Mouse (Mus musculus): Measurements from ENCODE around the gene 2410004B18Rik. TPM values are rescaled to one million over a fixed set of nuclear protein-coding genes. Genes with fewer than 3 reads are reported as not detected.

2410004B18Rik gene
- polyA plus RNA-seq, 1 experiment from 2014 or later, result 38.7 TPM

GRCm38 (mm10) chr3:145987970-145988683, 50.3 kb downstream of the 2410004B18Rik start:
- Histone ChIP-seq H3K36me3 (ENCODE audit: control insufficient read depth, insufficient read depth) (no peaks in the 10 kb centered on the region), H3K9ac (ENCODE audit: low read depth, low read length) (peak overlapping the region; percentile 64), H3K27ac (ENCODE audit: low read depth, low read length) (peak overlapping the region; percentile 88), H3K9me3 (ENCODE audit: control insufficient read depth) (no peaks in the 10 kb centered on the region), H3K4me3 (ENCODE audit: low read depth, low read length) (peak overlapping the region; percentile 70), H3K4me1 (replicated peaks; ENCODE audit: control insufficient read depth, insufficient read depth, low read length) (0 out of 2 replicates have a peak, but pooled peaks cover 4% of the 10 kb centered on the region), H3K27me3 (replicated peaks; ENCODE audit: control insufficient read depth, insufficient read depth, low read length) (no peaks in the 10 kb centered on the region), H3K4me2 (replicated peaks; ENCODE audit: low read depth) (peak overlapping the region; percentile 93)
- peak; percentile 88 for ATAC-seq
- TF ChIP-seq CTCF (IDR thresholded peaks at IDR 0.05; ENCODE audit: low read depth), result no peak
- WGBS, result under 1% methylated on average over 82 of the region's 101 CpGs

GRCm38 (mm10) chr3:145988684-145989575, 51.1 kb downstream of the 2410004B18Rik start:
- no peak for TF ChIP-seq CTCF (IDR thresholded peaks at IDR 0.05; ENCODE audit: low read depth)
- peak overlapping the region; percentile 70 for H3K4me3 ChIP-seq (ENCODE audit: low read depth, low read length)
- H3K27me3 ChIP-seq (replicated peaks; ENCODE audit: control insufficient read depth, insufficient read depth, low read length), result no peaks in the 10 kb centered on the region
- peak overlapping the region; percentile 93 for H3K4me2 ChIP-seq (replicated peaks; ENCODE audit: low read depth)
- 0 out of 2 replicates have a peak, but pooled peaks cover 4% of the 10 kb centered on the region for H3K4me1 ChIP-seq (replicated peaks; ENCODE audit: control insufficient read depth, insufficient read depth, low read length)
- no peak for ATAC-seq
- H3K9ac ChIP-seq (ENCODE audit: low read depth, low read length), result peak overlapping the region; percentile 64
- H3K27ac ChIP-seq (ENCODE audit: low read depth, low read length), result peak overlapping the region; percentile 88
- WGBS, result under 1% methylated on average over 45 of the region's 45 CpGs
- no peaks in the 10 kb centered on the region for H3K9me3 ChIP-seq (ENCODE audit: control insufficient read depth)
- no peaks in the 10 kb centered on the region for H3K36me3 ChIP-seq (ENCODE audit: control insufficient read depth, insufficient read depth)

DNA sequence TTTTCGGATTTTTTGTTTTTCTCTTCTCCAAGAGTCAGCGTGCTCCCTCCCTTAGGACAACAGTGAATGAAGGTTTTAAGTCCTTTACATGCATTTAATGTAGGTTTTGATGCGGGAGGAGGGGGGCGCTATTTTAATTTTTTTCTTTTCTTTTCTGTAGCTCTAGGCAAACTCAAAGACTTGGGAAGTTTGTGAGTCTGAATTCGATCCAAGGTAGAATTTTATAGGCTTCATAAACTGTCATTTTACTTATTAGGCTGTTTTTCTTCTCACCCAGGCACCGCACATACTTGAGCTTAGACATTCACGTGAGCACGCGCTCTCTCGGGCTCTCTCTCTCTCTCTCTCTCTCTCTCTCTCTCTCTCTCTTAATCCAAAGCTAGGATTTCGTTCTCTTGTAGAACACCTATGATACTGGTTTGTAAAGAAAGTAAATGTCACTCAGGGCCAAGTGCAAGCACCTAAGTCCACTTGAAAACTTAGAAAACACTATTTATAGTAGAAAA, 51.8 kb downstream of the 2410004B18Rik start:
- WGBS, result 4% methylated on average over 11 of the region's 11 CpGs
- TF ChIP-seq CTCF (IDR thresholded peaks at IDR 0.05; ENCODE audit: low read depth), result peak; percentile 40
- H3K4me2 ChIP-seq (replicated peaks; ENCODE audit: low read depth), result peak overlapping the region; percentile 93
- H3K27ac ChIP-seq (ENCODE audit: low read depth, low read length), result no peak overlapping the region
- H3K36me3 ChIP-seq (ENCODE audit: control insufficient read depth, insufficient read depth), result no peaks in the 10 kb centered on the region
- 0 out of 2 replicates have a peak, but pooled peaks cover 4% of the 10 kb centered on the region for H3K4me1 ChIP-seq (replicated peaks; ENCODE audit: control insufficient read depth, insufficient read depth, low read length)
- no peak for ATAC-seq
- peak overlapping the region; percentile 64 for H3K9ac ChIP-seq (ENCODE audit: low read depth, low read length)
- H3K9me3 ChIP-seq (ENCODE audit: control insufficient read depth), result no peaks in the 10 kb centered on the region
- H3K27me3 ChIP-seq (replicated peaks; ENCODE audit: control insufficient read depth, insufficient read depth, low read length), result no peaks in the 10 kb centered on the region
- peak overlapping the region; percentile 70 for H3K4me3 ChIP-seq (ENCODE audit: low read depth, low read length)

DNA sequence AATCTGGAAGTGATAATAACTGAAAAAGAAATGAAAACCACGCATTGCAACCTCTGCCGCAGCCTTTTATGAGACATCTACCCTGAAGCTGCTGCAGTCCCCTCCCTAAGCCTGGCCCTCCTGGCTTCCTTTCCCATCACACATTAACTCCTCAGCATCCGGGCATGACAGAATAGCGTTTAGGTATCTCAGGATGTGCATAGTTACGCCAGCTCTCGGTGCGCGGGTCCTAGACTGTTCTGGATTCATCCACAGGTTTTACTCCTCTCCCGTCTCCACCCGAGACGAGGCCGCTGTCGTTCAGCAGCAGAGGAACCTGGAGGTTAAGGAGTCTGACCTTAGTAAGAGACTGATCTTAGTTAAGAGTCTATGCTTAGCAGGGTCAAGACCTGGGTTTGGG, 53.3 kb downstream of the 2410004B18Rik start:
- Histone ChIP-seq H3K9ac (ENCODE audit: low read depth, low read length) (no peak overlapping the region), H3K4me2 (replicated peaks; ENCODE audit: low read depth) (peak overlapping the region; percentile 44), H3K27ac (ENCODE audit: low read depth, low read length) (no peak overlapping the region), H3K36me3 (ENCODE audit: control insufficient read depth, insufficient read depth) (no peaks in the 10 kb centered on the region), H3K9me3 (ENCODE audit: control insufficient read depth) (no peaks in the 10 kb centered on the region), H3K4me3 (ENCODE audit: low read depth, low read length) (peak overlapping the region; percentile 9; the same call in 1 of the 2 replicates), H3K4me1 (replicated peaks; ENCODE audit: control insufficient read depth, insufficient read depth, low read length) (0 out of 2 replicates have a peak, but pooled peaks cover 4% of the 10 kb centered on the region), H3K27me3 (replicated peaks; ENCODE audit: control insufficient read depth, insufficient read depth, low read length) (no peaks in the 10 kb centered on the region)
- ATAC-seq, result no peak
- TF ChIP-seq CTCF (IDR thresholded peaks at IDR 0.05; ENCODE audit: low read depth), result no peak
- WGBS, result 46% methylated on average over 13 of the region's 13 CpGs

DNA sequence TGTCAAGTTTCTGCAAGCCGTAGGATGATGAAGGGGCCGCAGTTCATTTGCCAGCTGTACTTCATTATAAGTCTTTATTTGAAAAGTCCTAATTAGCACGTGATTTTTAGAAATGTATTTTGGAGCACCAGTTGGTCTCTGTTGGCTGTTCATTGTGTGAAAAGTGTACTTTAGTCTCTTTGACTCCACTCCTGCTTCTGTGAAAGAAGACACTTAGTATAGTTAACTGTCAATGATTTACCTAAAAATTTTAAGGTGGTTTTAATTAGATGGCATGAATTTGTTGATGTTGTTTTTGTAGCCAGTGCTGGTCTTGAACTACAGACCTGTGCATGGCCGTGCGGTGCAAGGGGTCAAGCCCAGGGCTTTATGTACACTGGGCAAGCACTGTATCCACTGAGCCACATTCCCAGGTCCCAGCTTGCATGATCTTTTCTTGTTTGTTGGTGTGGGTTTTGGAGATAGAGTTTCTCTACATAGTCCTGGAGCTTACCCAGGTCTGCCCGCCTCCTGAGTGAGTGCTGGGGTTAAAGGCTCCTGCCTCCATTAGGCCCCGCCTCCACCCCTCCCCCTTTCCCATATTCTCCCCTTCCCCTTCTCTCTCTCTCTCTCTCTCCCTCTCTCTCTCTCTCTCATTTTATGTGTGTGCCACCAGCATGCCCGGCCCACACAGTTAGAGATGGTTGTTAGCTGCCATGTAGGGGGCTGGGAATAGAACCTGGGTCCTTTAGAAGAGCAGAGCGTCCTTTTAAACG, 54.3 kb downstream of the 2410004B18Rik start:
- Histone ChIP-seq H3K4me1 (replicated peaks; ENCODE audit: control insufficient read depth, insufficient read depth, low read length) (0 out of 2 replicates have a peak, but pooled peaks cover 4% of the 10 kb centered on the region), H3K4me3 (ENCODE audit: low read depth, low read length) (no peak overlapping the region), H3K36me3 (ENCODE audit: control insufficient read depth, insufficient read depth) (no peaks in the 10 kb centered on the region), H3K4me2 (replicated peaks; ENCODE audit: low read depth) (0 out of 2 replicates have a peak overlapping the region, but pooled peaks have one; percentile 44), H3K27ac (ENCODE audit: low read depth, low read length) (no peak overlapping the region), H3K9me3 (ENCODE audit: control insufficient read depth) (no peaks in the 10 kb centered on the region), H3K9ac (ENCODE audit: low read depth, low read length) (no peak overlapping the region), H3K27me3 (replicated peaks; ENCODE audit: control insufficient read depth, insufficient read depth, low read length) (no peaks in the 10 kb centered on the region)
- TF ChIP-seq CTCF (IDR thresholded peaks at IDR 0.05; ENCODE audit: low read depth), result no peak
- 79% methylated on average over 10 of the region's 10 CpGs for WGBS
- no peak for ATAC-seq
